Mouse (Mus musculus): ENCODE measurements around the gene Ripor1.

DNA sequence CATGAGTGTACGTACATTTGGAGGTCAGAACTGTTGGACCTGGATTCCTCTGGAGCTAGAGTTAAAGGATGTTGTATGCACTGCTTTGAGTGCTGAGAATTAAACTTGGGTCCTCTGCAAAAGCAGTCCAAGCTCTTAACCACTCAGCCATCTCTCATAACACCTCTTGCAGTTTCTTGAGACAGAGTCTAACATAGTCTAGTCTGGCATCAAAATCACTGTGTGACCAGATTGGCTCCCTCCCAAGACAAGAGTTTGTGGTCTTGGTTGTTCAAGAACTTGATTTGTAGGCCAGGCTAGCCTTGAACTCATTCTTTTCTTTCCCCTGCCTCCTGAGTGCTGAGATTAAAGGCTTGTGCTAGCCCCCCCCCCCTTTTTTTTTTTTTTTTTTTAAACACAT, 43.9 kb downstream of the Ripor1 start:
- no peak for TF ChIP-seq POLR2A (IDR thresholded peaks at IDR 0.05; ENCODE audit: insufficient read length, low read depth)
- no peak for TF ChIP-seq E2F4 (IDR thresholded peaks at IDR 0.05; ENCODE audit: insufficient read depth)
